Mouse (Mus musculus): Measurements from ENCODE around the gene Pde4b.
A peak's percentile ranks its signal among the peaks of the same experiment; 100 is the strongest.

Gene Pde4b

DNA sequence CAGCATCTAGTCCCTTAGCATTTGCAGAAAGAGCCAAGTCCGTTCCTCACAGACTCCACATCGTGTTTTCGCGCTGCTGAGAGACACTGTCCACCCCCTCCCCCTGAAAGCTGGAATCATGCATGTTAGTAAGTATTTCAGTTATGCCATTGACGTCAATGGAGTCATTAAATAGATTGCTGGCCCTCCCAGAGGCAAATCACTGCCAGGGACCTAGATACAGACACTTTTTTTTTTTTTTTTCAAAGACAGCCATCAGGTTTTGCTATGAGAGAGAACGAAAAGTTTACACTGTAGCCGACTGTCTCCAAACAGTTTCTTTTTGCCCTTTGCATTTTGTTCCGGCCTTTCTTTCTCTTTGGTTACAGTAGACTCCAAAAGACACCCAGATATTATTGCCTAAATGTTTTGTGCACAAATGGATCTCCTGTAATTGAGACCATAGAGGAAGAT lies 423.6 kb downstream of the Pde4b start:
- DNase-seq, result peak; percentile 62 to 66

DNA sequence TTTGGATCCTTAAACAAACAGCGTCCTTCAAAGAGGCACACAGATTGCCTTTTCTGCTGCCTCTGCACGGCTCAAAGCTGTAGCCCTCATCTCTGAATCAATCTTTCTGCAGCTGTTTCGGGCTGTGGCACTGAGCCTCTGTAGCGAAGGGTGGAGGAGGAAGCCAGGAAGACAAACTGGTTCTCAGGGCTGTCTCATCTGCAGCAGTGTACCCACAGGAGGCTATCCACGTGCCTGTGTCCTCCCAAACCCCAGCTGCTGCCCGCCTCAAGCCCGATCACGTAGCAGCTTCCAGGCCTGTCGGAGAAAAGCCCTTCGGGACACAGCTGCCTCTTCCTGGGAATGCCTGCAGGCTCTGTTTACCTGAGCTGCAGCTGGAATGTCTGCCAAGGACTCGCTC lies 424.2 kb downstream of the Pde4b start:
- peak in 1 of 2 experiments; percentile 28 for DNase-seq

DNA sequence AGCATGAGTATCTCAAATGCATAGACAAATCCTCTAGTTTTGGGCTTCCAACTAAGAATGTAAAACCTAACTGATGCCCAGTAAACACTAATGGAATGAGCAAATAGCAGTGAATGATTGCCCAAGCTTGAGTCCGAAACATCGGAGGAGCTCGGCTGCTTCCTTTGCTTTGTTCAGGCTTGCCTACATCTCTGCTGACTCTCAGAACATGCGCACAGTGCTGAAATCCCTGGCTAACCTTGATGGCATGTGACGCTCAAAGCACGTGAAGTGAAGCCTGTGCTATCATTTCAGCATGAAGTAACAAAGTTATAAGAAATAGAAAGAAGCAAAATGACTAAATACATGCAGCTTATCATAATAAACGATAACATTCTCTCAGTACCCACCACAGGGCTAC lies 425.6 kb downstream of the Pde4b start:
- DNase-seq, result no peak

GRCm38 (mm10) chr4:102513514-102513913 lies 426.2 kb downstream of the Pde4b start:
- DNase-seq, result no peak

DNA sequence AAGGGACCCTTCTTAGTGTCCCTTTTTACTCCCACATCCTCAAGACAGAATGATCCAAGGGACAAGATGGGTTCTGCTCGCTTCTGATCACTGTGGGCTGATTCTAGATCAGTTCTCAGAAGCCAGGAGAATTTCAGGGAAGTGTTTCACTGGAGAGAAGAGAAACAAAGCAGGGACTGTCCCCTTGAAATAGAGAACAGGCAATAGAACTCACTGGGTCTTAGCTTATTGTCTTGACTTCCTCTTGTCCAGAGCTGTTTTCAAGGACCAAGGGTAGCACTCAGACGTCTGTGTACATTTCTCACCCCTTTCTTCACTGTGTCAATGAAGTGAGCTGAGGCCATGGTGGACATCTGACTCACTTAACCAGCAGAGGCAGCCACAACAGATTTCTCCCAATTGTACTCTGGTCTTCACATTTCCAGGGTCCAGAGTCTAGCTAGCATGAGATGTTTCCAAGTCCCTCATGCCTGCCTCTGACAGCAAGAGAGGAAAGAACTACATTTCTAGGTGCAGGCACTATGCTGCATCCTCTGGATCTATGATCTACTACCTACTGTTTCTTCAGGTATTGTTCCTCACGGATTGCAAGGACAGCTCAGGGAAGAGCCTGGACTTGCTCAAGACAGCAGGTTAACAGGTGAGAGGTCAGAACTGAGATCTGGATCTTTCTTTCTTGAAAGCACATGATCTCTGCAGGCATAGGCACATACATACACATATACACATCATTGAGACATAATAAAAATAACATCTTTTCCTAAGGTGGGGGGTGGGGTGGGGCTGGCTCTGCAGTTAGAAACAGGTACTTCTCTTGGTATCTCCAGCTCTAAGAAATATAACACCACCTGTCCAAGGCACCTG lies 427.9 kb downstream of the Pde4b start:
- DNase-seq, result peak in 1 of 2 experiments; percentile 36

DNA sequence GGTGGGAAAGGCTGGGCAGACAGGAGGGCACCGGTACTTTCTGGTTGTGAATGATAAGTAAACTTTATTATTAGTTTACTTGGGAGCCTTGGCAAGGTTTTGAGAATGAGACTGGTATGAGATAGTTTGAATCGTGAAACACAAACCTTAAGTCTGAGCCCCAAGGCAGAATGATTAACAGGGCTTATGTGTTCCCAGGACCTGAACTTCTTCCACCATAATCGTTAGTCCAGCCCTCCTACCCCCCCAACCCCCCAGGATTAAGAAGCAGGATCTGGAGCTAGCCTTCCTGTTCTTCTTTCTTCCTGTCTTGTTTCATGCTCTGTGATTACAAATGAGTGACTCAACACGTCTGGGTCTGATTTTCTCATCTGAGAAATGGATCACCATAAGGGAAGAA lies 429.1 kb downstream of the Pde4b start:
- DNase-seq, result no peak

GRCm38 (mm10) chr4:102516982-102517630 lies 429.8 kb downstream of the Pde4b start:
- DNase-seq, result peak; percentile 89 to 92

DNA sequence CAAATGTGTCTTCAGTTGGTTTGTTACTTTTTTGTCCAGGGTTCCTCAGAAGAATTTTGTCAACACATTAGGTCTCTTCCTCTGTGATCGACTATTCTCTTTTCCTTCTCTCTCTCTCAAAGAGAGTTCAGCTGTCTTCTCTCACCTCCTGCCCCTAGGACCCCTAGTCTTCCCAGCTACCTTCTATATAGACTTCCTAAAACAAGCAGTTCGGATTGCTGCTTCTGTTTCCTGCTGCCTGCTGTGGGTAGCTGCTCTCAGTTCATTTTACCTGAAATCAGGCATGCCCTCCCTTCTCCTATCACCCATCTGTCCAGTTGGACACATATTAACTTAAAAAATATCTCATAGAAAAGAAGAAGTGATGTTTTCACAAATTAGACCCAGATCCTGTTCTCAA lies 430.3 kb downstream of the Pde4b start:
- peak in 1 of 2 experiments; percentile 53 for DNase-seq

DNA sequence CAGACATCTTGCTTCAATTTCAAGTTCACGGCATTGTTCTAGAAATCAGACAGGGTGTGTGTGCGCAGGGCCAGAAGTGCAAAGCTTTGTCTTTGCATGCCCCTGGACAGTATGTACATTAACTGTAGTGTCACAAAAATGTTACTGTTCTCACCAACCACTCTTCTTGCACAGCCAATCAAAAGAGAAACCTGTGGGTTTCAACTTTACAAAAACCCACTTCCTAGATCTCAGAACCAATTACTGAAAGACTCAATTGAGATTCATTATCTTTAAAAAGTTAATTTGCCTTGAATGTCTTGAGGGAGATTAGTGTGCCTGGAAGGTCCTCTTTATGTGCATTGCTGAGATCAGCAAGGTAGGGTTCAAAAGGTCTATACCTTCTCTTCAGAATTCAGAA lies 431.0 kb downstream of the Pde4b start:
- DNase-seq, result no peak

- DNase-seq, result peak in 1 of 2 experiments; percentile 41
These were observed 433.4 kb downstream of the Pde4b start for GRCm38 (mm10) chr4:102520669-102521261.

DNA sequence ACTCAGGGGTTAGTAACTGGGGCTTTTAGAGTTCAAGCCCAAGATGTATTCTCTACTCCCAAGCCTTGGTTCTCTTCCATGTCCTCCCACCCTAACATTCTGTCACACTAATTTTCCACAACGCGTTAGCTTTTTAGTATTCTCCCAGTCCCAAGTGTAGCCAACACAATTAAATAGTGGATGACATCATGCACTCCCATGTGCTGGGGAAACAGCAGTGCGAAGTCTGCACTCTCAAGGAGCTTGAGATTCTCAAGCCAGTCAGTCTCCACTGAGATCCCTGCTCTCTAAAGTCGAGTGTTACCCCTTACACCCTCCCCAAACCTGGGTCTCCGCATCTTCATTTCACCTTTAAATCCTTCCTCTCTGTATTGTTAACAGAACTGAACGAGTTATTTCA lies 434.1 kb downstream of the Pde4b start:
- DNase-seq, result no peak

DNA sequence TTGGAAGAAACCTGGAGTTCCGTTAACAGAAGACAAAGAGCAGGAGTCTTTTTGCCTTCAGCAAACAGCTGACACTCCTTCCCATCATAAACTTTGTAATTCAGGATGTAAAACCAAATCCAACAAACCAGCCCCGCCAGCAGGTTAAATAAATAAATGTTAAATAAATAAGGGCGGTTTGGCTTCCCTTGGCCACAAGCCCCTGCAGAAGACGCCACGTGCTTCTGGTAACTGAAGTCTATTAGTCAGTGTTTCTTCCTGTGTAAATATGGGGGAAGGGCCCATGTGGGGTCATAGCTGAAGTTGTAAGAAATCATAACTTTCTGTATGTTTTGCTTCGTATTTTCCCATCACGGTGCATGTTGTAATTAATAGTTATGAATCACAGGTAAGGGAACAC lies 440.0 kb downstream of the Pde4b start:
- no peak for DNase-seq

DNA sequence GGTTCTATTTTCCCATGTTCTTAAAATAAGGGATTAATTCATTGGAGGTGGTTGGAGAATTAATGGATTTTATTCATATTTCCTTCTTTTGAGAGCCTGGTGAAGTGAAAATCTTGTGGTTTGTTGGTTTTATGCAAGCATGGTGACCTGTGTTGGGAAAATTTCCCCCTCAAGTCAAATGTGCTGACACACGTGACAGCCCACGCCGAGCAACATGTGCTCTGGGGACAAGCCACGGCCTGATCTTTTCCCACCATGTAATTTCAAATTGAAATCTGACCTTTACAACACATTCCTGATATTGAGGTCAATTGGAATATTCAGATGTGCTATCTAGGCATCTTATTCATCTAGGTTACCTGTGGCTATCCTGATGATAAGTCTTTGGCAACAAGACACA lies 443.5 kb downstream of the Pde4b start:
- DNase-seq, result no peak

DNA sequence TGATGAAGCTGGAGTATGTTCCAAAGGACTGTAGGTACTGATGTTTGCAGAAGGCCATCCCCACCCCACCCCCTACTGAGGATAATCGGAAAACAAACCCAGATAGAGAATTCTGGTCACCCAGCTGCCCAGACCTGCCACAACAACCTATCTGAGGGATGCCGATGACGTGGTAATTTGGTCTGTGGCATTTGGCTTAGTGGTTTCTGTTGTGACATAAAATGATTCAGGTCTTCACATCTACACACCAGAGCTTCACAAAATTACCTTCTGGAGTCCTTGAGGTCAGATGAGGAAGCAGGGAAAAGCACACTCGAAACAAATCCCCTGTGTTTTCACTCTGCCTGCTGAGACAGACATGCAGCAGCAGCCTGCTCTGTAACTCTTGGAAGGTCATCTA lies 444.4 kb downstream of the Pde4b start:
- DNase-seq, result no peak

GRCm38 (mm10) chr4:102533183-102534048 lies 446.1 kb downstream of the Pde4b start:
- no peak for DNase-seq

DNA sequence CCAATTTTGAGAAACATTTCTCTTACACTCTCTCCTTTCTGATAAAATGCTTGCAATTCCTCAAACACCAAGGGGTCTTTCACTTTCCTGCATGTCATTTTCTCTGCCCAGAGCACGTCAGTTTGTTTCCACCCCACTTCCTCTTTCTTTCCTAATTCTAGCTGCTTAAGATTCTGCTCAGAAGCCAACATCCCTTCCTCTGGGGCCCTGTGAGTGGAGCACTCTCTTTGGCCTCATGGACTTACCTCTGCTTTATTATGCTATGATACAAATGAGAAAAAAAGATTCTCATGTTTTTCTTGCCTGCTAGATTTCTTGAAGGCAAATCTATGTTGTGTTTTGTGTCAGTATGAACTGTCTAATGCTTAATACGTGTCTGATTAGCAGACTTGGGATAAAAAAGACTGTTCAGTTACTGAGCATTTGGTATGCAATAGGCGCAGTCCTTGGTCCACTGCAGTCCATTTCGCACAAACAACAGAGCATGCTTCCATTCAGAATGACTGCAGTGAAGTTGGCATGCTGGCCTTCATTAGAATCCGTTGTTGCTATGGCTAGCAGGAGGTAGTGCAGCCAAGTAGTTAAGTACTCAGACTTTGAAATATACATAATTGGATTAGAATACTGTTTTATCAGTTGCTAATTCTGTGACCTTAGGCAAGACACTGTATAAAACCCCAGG lies 446.8 kb downstream of the Pde4b start:
- DNase-seq, result peak; percentile 35 to 47

- no peak for DNase-seq
These were observed 448.5 kb downstream of the Pde4b start for GRCm38 (mm10) chr4:102535886-102536285.

DNA sequence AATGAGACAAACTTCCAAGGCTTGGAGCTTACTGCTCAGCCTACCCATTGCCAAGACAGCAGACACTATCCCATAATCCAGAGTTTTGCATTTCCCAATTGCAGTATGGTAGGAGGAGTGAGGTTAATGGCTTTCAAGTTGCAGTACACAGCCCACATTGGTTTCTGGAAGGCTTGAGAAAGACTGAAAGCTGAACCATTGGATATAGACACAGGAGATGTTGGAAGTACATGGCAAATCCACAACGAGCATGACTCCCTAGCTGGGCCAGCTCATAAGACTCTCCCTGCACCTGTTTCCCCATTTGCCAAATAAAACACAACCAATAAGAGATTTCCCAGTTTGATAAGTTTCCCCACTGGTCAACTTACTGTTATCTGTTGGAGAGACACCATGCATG lies 450.9 kb downstream of the Pde4b start:
- DNase-seq, result no peak

- DNase-seq, result no peak
These were observed 451.4 kb downstream of the Pde4b start for GRCm38 (mm10) chr4:102538793-102539192.

GRCm38 (mm10) chr4:102539598-102540180 lies 452.3 kb downstream of the Pde4b start:
- no peak for DNase-seq

GRCm38 (mm10) chr4:102542976-102543375 lies 455.6 kb downstream of the Pde4b start:
- no peak for DNase-seq

DNA sequence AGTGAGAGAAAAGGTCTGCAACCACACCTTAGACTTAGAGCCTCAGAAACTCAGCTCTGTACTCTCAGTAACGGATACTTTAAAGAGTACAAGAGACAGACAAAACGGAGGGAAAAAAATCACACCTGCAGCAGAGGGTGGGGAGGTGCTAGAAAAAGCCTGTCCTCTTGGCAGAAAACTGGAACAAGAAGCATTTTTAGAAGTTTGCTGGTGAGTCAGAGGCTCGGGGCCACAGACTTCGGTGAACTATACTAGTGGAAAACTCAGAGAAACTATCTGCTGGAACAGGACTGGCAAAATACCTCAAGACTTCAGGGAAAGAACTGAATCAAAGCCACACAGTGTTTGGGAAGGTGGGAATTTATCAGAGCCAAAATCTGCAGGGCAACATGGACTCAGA lies 457.9 kb downstream of the Pde4b start:
- DNase-seq, result no peak
